Mouse (Mus musculus) heart, postnatal 0 days (tissue): ENCODE measurements at regions not wholly inside any gene's neighbourhood (a gene's known extent, or its start where the extent isn't known, plus 50 kb on each side); places are given as distances from the start of the nearest gene placed in this dataset.

Experiments used
- ATAC-seq: fragments of 200-750 bp; cut with Nextera tagmentation; 2 replicates; pipeline ENCODE4 v1.8.0; 2017; ENCODE audit warnings: low read depth, moderate number of reproducible peaks, moderate library complexity; ENCODE audit not compliant: insufficient read depth
- DNase-seq: peaks from one replicate; pipeline ENCODE4 v3.0.0-alpha.2; 2016; ENCODE audit warnings: low spot score
- H3K27ac ChIP-seq: fragments of 300-500 bp; sonication (generic); 2 replicates; pipeline ENCODE4 v1.5.1; 2014; ENCODE audit warnings: low read depth, mild to moderate bottlenecking
- H3K27me3 ChIP-seq: fragments of 300-500 bp; sonication (generic); 2 replicates; pipeline ENCODE4 v1.6.1; 2014; ENCODE audit warnings: low read length, mixed read lengths; ENCODE audit not compliant: control insufficient read depth, insufficient read depth
- H3K36me3 ChIP-seq: fragments of 300-500 bp; sonication (generic); replicated peaks from 2 replicates; pipeline ENCODE4 v1.6.1; 2014; ENCODE audit warnings: low read length, mixed read lengths; ENCODE audit not compliant: control insufficient read depth, insufficient read depth
- H3K4me1 ChIP-seq: fragments of 300-500 bp; sonication (generic); 2 replicates; pipeline ENCODE4 v1.6.1; 2014; ENCODE audit warnings: antibody characterized with exemption; ENCODE audit not compliant: control insufficient read depth, insufficient read depth
- H3K4me2 ChIP-seq: fragments of 300-500 bp; sonication (generic); 2 replicates; pipeline ENCODE4 v1.6.1; 2014; ENCODE audit warnings: low read depth, mild to moderate bottlenecking, low read length, moderate library complexity
- H3K4me3 ChIP-seq: fragments of 300-500 bp; sonication (generic); 2 replicates; pipeline ENCODE4 v1.5.1; 2014; ENCODE audit warnings: low read depth, low read length
- H3K9ac ChIP-seq: fragments of 300-500 bp; sonication (generic); replicated peaks from 2 replicates; pipeline ENCODE4 v1.6.1; 2014; ENCODE audit warnings: low read depth, low read length, mixed read lengths
- H3K9me3 ChIP-seq: fragments of 300-500 bp; sonication (generic); replicated peaks from 2 replicates; pipeline ENCODE4 v1.6.1; 2016; ENCODE audit warnings: low read length; ENCODE audit not compliant: control insufficient read depth
- CTCF ChIP-seq: IDR thresholded peaks from 2 replicates; pipeline ENCODE4 v1.5.1; 2016; ENCODE audit warnings: antibody characterized with exemption, control low read depth, low read depth
- EP300 ChIP-seq: IDR thresholded peaks from 2 replicates; pipeline ENCODE4 v1.6.1; 2016; ENCODE audit warnings: antibody characterized with exemption, low read depth
- WGBS: fragments of 180-500 bp; shearing (Covaris S2); extraction: QIAGEN DNeasy Blood & Tissue Kit; methylation state at CpG from one replicate; pipeline ENCODE4 v1.1.7; 2014; 5-methylcytosine and 5-hydroxymethylcytosine counted together

DNA sequence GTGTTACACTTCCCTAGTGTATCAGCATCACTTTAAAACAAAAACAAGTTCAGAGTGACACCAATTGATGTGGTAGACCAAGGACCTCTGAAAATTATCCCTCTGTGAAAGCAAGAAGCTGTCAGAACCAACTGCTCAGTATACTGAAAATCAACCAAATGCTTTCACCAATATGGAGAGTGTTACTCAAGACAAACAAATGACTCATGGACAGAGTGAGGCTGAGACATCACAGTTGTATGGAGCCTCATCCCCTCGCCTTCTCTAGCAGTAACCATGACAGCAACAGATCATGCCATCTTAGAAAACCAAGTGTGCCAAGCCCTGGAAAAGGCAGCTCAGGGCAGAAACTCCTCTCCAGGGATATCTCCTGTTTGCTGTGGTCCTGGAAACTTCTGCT lies 267.3 kb upstream of the F930015N05Rik start:
- H3K27ac ChIP-seq, result no peak overlapping the region
- H3K27me3 ChIP-seq, result no peaks in the 10 kb centered on the region
- DNase-seq, result no peak
- WGBS, result 52% methylated on average over 1 of the region's 1 CpGs
- H3K4me3 ChIP-seq, result no peak overlapping the region
- H3K4me1 ChIP-seq, result no peaks in the 10 kb centered on the region
- H3K9ac ChIP-seq, result no peak overlapping the region
- ATAC-seq, result no peak
- H3K36me3 ChIP-seq, result no peaks in the 10 kb centered on the region
- TF ChIP-seq EP300 (no peak), CTCF (no peak)
- H3K4me2 ChIP-seq, result no peak overlapping the region
- no peaks in the 10 kb centered on the region for H3K9me3 ChIP-seq

GRCm38 (mm10) chr11:64711801-64712200 lies 267.0 kb upstream of the Elac2 start:
- TF ChIP-seq CTCF, result no peak
- TF ChIP-seq EP300, result no peak
- H3K4me1 ChIP-seq, result no peaks in the 10 kb centered on the region
- ATAC-seq, result no peak

DNA sequence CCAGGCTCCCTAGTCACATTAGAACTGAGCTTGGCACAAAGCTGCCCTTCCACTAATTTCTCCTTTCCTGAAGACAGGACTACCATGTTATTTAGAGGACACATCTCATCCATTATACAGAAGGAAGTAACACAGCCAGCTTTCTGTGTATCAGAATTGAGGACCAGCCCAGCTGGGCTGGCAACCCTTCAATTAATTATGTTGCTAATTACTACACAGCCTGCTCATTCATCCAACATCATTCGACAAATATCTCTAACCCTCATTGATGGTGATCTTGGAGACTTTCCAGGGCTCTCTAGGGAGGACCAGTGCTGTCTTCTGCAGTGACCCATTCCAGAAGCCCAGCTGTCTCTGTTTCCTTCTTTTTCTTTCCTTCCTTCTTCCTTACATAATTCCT lies 263.7 kb upstream of the Elac2 start:
- Histone ChIP-seq H3K4me2 (no peak overlapping the region), H3K27me3 (peaks cover 19% of the 10 kb centered on the region; the same call in 1 of the 2 replicates), H3K9ac (no peak overlapping the region), H3K4me3 (no peak overlapping the region), H3K27ac (no peak overlapping the region), H3K9me3 (0 out of 2 replicates have a peak, but pooled peaks cover 3% of the 10 kb centered on the region), H3K36me3 (no peaks in the 10 kb centered on the region), H3K4me1 (no peaks in the 10 kb centered on the region)
- TF ChIP-seq EP300, result no peak
- no peak for TF ChIP-seq CTCF
- no peak for DNase-seq
- 55% methylated on average over 1 of the region's 1 CpGs for WGBS
- ATAC-seq, result no peak

More at GRCm38 (mm10) chr11:64711801-64712200, 267.0 kb upstream of the Elac2 start:
- 0 out of 2 replicates have a peak, but pooled peaks cover 3% of the 10 kb centered on the region for H3K9me3 ChIP-seq
- H3K9ac ChIP-seq, result no peak overlapping the region
- no peaks in the 10 kb centered on the region for H3K36me3 ChIP-seq
- no peak overlapping the region for H3K4me3 ChIP-seq
- H3K27ac ChIP-seq, result no peak overlapping the region
- no peak for DNase-seq
- no peak overlapping the region for H3K4me2 ChIP-seq
- no peaks in the 10 kb centered on the region for H3K27me3 ChIP-seq
- 72% methylated on average over 2 of the region's 2 CpGs for WGBS

DNA sequence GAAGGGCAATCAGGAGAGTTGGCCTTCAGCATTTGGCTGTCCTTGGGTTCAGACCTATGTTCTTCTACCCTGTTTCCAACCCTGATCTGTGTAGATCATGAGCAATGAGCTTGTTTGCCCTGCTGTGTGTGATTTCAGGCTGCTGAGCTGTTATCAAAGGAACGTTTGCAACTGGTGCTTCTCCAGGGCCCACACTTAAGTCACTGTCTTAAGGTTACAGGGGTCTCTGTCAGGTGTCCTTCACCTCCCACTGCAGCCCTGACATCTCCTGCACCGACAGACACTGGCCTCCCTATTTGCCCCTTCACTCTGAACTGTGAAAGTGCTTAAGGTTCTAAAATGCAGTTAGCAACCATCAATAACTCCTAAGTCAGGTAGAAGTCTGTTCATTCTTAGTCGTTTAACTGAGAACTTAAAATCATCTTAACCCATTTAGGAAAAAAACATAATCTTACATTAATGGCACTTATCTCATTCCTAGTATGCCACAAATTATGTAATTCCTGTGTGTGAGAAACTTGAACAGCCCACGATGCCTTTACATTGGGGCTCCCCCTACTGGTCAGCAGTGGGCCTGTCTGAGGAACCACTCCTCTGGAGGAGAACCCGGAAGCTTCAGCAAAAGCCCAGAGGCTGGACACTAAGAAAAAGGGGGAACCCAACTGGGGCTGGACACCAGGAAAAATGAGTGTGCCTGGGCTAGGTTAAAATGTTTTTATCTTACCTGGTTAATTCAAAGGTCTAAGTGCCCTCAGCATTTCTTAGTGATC lies 260.3 kb upstream of the Elac2 start:
- H3K4me2 ChIP-seq, result no peak overlapping the region
- no peaks in the 10 kb centered on the region for H3K36me3 ChIP-seq
- H3K9ac ChIP-seq, result no peak overlapping the region
- H3K4me3 ChIP-seq, result no peak overlapping the region
- peaks cover 24% of the 10 kb centered on the region; the same call in 1 of the 2 replicates for H3K27me3 ChIP-seq
- WGBS, result 9% methylated on average over 5 of the region's 5 CpGs
- H3K9me3 ChIP-seq, result 0 out of 2 replicates have a peak, but pooled peaks cover 3% of the 10 kb centered on the region
- DNase-seq (peak; percentile 70), ATAC-seq (peak; percentile 55; the same call in 1 of the 2 replicates)
- no peak overlapping the region for H3K27ac ChIP-seq
- peak; percentile 92 for TF ChIP-seq CTCF
- TF ChIP-seq EP300, result no peak
- H3K4me1 ChIP-seq, result no peaks in the 10 kb centered on the region

DNA sequence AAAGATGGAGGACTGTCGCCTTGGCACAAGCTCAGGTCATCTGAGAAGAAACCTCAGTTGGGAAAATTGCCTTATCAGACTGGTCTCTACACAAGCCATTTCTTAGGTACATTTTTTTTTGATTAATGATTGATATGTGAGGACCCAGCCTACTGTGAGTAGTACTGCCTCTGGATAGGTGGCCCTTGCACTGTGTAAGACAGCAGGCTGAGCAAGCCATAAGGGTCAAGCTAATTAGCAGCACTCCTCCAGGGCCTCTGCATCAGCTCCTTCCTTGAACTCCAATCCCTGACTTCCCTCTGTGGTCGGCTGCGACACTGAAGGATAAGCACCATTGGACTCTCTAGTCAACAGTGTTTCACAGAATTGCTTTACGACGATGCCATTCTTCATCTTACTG lies 252.6 kb upstream of the Elac2 start:
- no peak overlapping the region for H3K9ac ChIP-seq
- no peaks in the 10 kb centered on the region for H3K27me3 ChIP-seq
- ATAC-seq (no peak), DNase-seq (no peak)
- no peaks in the 10 kb centered on the region for H3K9me3 ChIP-seq
- H3K4me3 ChIP-seq, result no peak overlapping the region
- no peak overlapping the region for H3K27ac ChIP-seq
- no peaks in the 10 kb centered on the region for H3K36me3 ChIP-seq
- 80% methylated on average over 5 of the region's 5 CpGs for WGBS
- TF ChIP-seq EP300 (no peak), CTCF (no peak)
- no peaks in the 10 kb centered on the region for H3K4me1 ChIP-seq
- H3K4me2 ChIP-seq, result no peak overlapping the region
